Mouse (Mus musculus) right cerebral cortex, adult 2 months (tissue): ENCODE data around the gene Cxcl15.

ENCODE experiments used
- DNase-seq, 2 experiments: peaks; one replicate each; pipeline ENCODE4 v3.0.0; 2021 to 2022; ENCODE audit warnings: low spot score in 2 of 2

The Cxcl15 gene

GRCm38 (mm10) chr5:90794195-90794625 is at the start of gene Cxcl15:
Cxcl15 (plus strand) TSS chr5:90794534.
- DNase-seq, result no peak

GRCm38 (mm10) chr5:90753934-90754333 is 40.4 kb upstream of the Cxcl15 start:
- no peak for DNase-seq

- no peak for DNase-seq
Measured at GRCm38 (mm10) chr5:90758020-90758605, 36.2 kb upstream of the Cxcl15 start.

- peak; percentile 20 to 37 for DNase-seq
Measured at GRCm38 (mm10) chr5:90759077-90760065, 35.0 kb upstream of the Cxcl15 start, which contains the start of gene Cxcl5. Cxcl5 (plus strand) TSS chr5:90759360.

GRCm38 (mm10) chr5:90760303-90760702 is 34.0 kb upstream of the Cxcl15 start:
- DNase-seq, result no peak

GRCm38 (mm10) chr5:90760844-90761243 is 33.5 kb upstream of the Cxcl15 start:
- DNase-seq, result no peak

GRCm38 (mm10) chr5:90761834-90762233 is 32.5 kb upstream of the Cxcl15 start:
- DNase-seq, result no peak

GRCm38 (mm10) chr5:90763912-90764665 is 30.2 kb upstream of the Cxcl15 start:
- no peak for DNase-seq

- no peak for DNase-seq
Measured at GRCm38 (mm10) chr5:90765821-90766606, 28.3 kb upstream of the Cxcl15 start.

GRCm38 (mm10) chr5:90768218-90768617 is 26.1 kb upstream of the Cxcl15 start, which contains the start of gene Ppbp:
Ppbp (plus strand) TSS chr5:90768518.
- DNase-seq, result no peak

GRCm38 (mm10) chr5:90771369-90771768 is 23.0 kb upstream of the Cxcl15 start:
- DNase-seq, result no peak

GRCm38 (mm10) chr5:90771880-90772653 is 22.3 kb upstream of the Cxcl15 start, which contains the start of gene Pf4:
Pf4 (plus strand) TSS chr5:90772435.
- DNase-seq, result no peak

- DNase-seq, result no peak
Measured at GRCm38 (mm10) chr5:90775562-90775961, 18.8 kb upstream of the Cxcl15 start.

GRCm38 (mm10) chr5:90777621-90778020 is 16.7 kb upstream of the Cxcl15 start:
- no peak for DNase-seq

- no peak for DNase-seq
Measured at GRCm38 (mm10) chr5:90778856-90779255, 15.5 kb upstream of the Cxcl15 start.

GRCm38 (mm10) chr5:90783697-90784096 is 10.6 kb upstream of the Cxcl15 start:
- DNase-seq, result no peak

GRCm38 (mm10) chr5:90785659-90786588 is 8.4 kb upstream of the Cxcl15 start, which contains the start of gene Cxcl3:
Cxcl3 (plus strand) TSS chr5:90786103.
- DNase-seq, result no peak

GRCm38 (mm10) chr5:90788114-90788513 is 6.2 kb upstream of the Cxcl15 start:
- no peak for DNase-seq
